Mouse (Mus musculus): ENCODE data around the gene Afap1l2. TPM values are rescaled to one million over a fixed set of nuclear protein-coding genes. Genes with fewer than 3 reads are reported as not detected.

The Afap1l2 gene
- total and polyA plus RNA-seq, 3 experiments, result 0.17 to 3.1 (median 0.44) TPM

DNA sequence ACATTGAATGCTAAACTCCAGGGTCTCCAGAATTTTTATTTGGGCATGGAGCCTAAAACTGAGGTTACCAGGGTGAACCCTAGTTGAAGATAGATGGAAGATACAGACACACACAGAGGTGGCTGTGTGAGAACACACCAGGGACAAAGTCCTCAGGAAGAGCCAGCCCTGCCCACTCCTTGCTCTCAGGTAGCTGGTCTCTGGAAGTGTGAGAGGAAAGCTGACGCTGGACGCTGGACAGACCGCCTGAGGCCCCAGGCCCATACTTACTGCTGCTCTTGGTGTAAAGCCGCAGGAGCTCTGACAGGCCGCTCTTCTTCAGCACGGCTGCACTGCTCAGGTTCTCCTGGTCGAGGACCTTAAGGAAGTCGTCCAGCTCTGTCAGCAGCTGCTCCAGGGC is 58.2 kb downstream of the Afap1l2 start:
- dilution Hi-C loops (cut with MboI; ENCODE audit: extremely low pct_ligation_motif_present, extremely low pct_unique_long_range_greater_than_20kb, low sequenced_read_pairs), result no loop called here
- Histone ChIP-seq H3K79me2 (replicated peaks; ENCODE audit: control insufficient read depth, extremely low read depth, insufficient read depth, poor library complexity, severe bottlenecking) (no peaks in the 10 kb centered on the region), H3K4me1 (ENCODE audit: control insufficient read depth in 1 of 2, insufficient read depth in 2 of 2) (no peaks in the 10 kb centered on the region), H3K36me3 (replicated peaks in 1 of 2; ENCODE audit: control insufficient read depth in 1 of 2, insufficient read depth in 1 of 2, low read length in 1 of 2) (no peaks in the 10 kb centered on the region), H3K27me3 (replicated peaks) (no peaks in the 10 kb centered on the region), H3K4me3 (replicated peaks in 1 of 3; ENCODE audit: low read depth in 2 of 3, low read length in 2 of 3, poor library complexity in 1 of 3) (no peak overlapping the region), H3K9ac (ENCODE audit: insufficient read depth, low read depth) (no peak overlapping the region), H3K9me3 (replicated peaks; ENCODE audit: low read length) (peaks cover under 1% of the 10 kb centered on the region), H3K4me2 (ENCODE audit: insufficient read depth, low read depth, poor library complexity, severe bottlenecking) (no peak overlapping the region), H3K27ac (ENCODE audit: insufficient read depth, low read depth) (no peak overlapping the region)
- no peak for DNase-seq (ENCODE audit: extremely low read depth)
- in situ Hi-C loops (cut with MboI; ENCODE audit: low pct_ligation_motif_present, low pct_unique_long_range_greater_than_20kb, low sequenced_read_pairs), result no loop called here
- TF ChIP-seq CHD2 (IDR thresholded peaks at IDR 0.05; ENCODE audit: low read length) (no peak), ZNF384 (IDR thresholded peaks at IDR 0.05; ENCODE audit: low read depth, low read length) (no peak), EP300 (IDR thresholded peaks at IDR 0.05; ENCODE audit: low read length) (no peak), MAFK (IDR thresholded peaks at IDR 0.05; ENCODE audit: insufficient replicate concordance, low read length) (no peak), ZKSCAN1 (IDR thresholded peaks at IDR 0.05; ENCODE audit: borderline replicate concordance, low read depth, low read length) (no peak), POLR2A (IDR thresholded peaks at IDR 0.05; ENCODE audit: low read depth, low read length) (no peak)

GRCm38 (mm10) chr19:56947971-56948610 is 59.9 kb downstream of the Afap1l2 start:
- Histone ChIP-seq H3K27me3 (replicated peaks) (no peaks in the 10 kb centered on the region), H3K27ac (ENCODE audit: insufficient read depth, low read depth) (no peak overlapping the region), H3K9me3 (replicated peaks; ENCODE audit: low read length) (peaks cover 5% of the 10 kb centered on the region), H3K4me2 (ENCODE audit: insufficient read depth, low read depth, poor library complexity, severe bottlenecking) (no peak overlapping the region), H3K9ac (ENCODE audit: insufficient read depth, low read depth) (no peak overlapping the region), H3K4me3 (replicated peaks in 1 of 3; ENCODE audit: low read depth in 2 of 3, low read length in 2 of 3, poor library complexity in 1 of 3) (no peak overlapping the region), H3K79me2 (replicated peaks; ENCODE audit: control insufficient read depth, extremely low read depth, insufficient read depth, poor library complexity, severe bottlenecking) (no peaks in the 10 kb centered on the region), H3K36me3 (replicated peaks in 1 of 2; ENCODE audit: control insufficient read depth in 1 of 2, insufficient read depth in 1 of 2, low read length in 1 of 2) (peaks cover 0 to 4% of the 10 kb centered on the region in 2 experiments), H3K4me1 (ENCODE audit: control insufficient read depth in 1 of 2, insufficient read depth in 2 of 2) (no peaks in the 10 kb centered on the region)
- in situ Hi-C loops (cut with MboI; ENCODE audit: low pct_ligation_motif_present, low pct_unique_long_range_greater_than_20kb, low sequenced_read_pairs), result no loop called here
- dilution Hi-C loops (cut with MboI; ENCODE audit: extremely low pct_ligation_motif_present, extremely low pct_unique_long_range_greater_than_20kb, low sequenced_read_pairs), result no loop called here
- no peak for TF ChIP-seq NRF1 (IDR thresholded peaks at IDR 0.05; ENCODE audit: low read depth, low read length)
- TF ChIP-seq SIN3A (IDR thresholded peaks at IDR 0.05; ENCODE audit: low read length), result no peak
- no peak for TF ChIP-seq POLR2AphosphoS2 (IDR thresholded peaks at IDR 0.05; ENCODE audit: low read depth, low read length)
- TF ChIP-seq IRF4 (IDR thresholded peaks at IDR 0.05; ENCODE audit: low read depth, low read length), result no peak
- TF ChIP-seq SMC3 (IDR thresholded peaks at IDR 0.05; ENCODE audit: low read depth, low read length), result no peak
- no peak for TF ChIP-seq EP300 (IDR thresholded peaks at IDR 0.05; ENCODE audit: low read length)
- no peak for TF ChIP-seq ELF1 (IDR thresholded peaks at IDR 0.05; ENCODE audit: low read depth, low read length)
- TF ChIP-seq JUN (IDR thresholded peaks at IDR 0.05; ENCODE audit: insufficient read depth, low read depth, low read length), result no peak
- no peak for TF ChIP-seq MXI1 (IDR thresholded peaks at IDR 0.05; ENCODE audit: low read depth, low read length)
- TF ChIP-seq E2F4 (IDR thresholded peaks at IDR 0.05; ENCODE audit: insufficient replicate concordance, low read depth, low read length), result no peak
- no peak for DNase-seq (ENCODE audit: extremely low read depth)
